Mouse (Mus musculus) CD4-positive, CD25-positive, alpha-beta regulatory T cell, adult 2 months (primary cell): ENCODE data around the gene Prkcz.

Experiments
- DNase-seq: peaks from one replicate; pipeline ENCODE4 v3.0.0-alpha.2; 2012; ENCODE audit warnings: low read depth, low spot score

Prkcz gene

DNA sequence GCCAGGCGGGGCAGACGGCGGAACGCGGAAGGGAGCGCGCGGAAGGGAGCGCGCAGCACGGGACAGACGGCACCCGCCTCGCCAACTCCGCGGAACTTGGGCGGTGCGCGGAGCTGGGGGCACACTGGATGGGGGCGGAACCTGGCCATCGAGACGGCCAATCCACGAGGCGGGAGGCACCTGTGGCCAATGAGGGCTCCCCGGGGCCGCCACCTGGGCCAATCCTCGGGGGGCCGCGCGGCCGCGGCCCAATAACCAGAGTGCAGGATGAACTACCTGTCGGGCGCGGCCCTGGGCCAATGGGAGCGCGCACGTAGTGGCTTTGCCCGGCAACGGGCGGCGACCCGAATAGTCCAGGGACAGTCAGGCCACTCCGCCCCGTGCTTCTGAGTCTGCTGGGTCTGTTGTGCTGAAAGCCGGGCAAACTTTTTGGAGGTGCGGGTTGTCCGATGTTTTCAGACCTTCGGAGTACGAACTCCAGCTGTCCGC lies at the start of gene Prkcz:
Gene Prkcz, minus strand, starts transcription at position 59 of the 489 bp plus-strand sequence.
- DNase-seq = peak; percentile 93

DNA sequence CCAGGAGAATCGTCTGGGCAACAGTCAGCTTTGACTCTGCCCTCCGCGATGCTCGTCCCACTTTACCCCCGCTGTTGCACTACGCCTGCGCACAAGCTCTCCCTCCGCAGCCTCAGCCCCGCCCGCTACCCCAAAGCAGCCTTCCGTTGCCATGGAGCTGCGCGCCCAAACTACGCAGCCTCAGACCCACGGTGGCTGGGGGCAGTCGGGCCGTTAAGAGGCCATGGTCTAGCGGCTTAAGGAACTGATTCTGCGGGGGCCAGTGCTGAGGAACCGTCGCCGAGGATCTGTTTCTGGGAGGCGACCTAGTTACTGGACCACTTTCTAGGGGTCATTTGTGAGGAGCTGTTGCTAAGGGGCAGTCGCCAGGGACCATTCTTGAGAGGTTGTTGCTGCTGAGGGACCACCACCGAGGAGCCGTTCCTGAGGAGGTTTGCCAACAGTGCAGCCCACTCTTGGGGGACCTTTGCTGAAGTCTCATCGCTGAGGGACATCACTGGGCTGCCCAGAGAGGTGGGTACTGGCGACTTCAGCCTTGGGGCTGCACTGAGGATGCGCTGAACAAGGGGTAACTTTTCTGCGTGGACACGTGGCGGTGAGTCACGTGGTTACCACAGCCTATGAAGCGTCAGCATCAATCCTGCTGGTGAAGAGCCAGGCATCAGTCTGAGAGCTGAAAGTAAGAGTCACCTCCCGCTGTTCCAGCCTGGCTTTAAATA lies 48.1 kb upstream of the Prkcz start, which contains the start of gene Cfap74:
Gene Cfap74, plus strand, starts transcription at position 133 of the 719 bp plus-strand sequence.
- DNase-seq = peak; percentile 81

DNA sequence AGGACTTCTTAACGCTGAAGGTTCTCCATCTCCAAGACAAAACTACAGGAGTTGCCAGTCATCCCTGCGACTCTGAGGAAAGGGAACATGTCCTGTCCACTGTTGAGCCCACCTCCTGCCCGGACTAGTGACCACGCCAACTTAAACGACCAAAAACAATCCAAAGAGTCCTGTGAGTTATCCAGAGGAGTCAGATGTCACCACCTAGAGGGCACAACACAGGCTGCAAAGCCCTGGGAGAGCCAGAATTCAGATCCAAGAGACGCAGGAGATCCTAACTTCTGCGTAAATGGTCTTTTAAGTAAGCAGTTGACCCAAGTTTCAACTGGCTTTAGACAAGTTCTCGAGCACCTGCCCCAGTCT lies 47.5 kb upstream of the Prkcz start:
- DNase-seq = no peak

DNA sequence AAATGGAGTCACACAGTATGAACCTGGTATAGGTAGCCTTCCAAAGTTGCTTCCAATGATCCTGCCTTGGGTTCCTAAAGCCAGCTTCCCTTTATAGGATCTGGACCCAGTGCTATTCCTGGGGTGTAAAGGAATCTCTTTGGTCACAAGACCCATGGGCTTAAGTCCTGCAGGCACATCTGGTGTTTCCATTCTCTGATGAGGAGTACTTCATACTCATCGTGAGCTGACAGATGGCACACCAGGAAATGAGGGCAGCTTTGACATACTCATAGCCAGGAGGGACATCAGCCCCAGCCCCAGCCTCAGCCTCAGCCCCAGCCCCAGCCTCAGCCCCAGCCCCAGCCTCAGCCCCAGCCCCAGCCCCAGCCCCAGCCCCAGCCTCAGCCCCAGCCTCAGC lies 41.3 kb upstream of the Prkcz start:
- no peak for DNase-seq

DNA sequence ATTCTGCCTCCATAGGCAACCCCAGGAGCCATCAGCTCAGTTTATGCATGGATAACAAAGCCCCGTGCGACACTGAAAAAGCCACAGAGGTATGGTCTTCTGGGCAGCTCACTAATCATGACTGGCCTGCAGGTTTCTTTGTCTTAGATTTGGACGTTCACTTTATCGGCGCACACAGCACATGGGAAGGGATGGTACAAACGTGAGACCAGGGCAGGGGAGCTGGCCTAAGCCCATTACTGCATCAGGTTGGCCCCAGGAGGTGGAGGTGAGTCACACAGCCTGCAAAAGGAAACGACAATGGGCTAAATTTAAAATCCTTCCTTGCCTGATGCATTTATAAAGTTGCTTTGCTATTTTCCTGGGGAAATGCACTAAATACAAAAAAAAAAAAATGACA lies 40.0 kb upstream of the Prkcz start:
- DNase-seq = no peak

DNA sequence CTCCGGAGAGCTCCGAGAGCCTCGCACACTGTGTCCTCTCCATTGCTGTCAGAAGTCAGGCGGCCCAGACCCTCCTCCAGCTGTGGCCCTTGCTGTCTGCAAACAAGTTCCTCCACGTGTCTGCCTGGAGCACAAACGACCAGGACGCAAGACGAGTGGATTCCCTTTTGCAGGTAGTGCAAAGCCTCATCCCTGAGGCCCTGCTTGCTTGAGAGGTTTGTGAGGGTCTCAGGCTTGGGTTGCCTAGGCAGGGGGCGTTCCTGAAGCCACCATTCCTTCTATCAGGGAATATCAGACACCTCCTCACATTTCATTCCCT lies 37.0 kb upstream of the Prkcz start:
- no peak for DNase-seq

DNA sequence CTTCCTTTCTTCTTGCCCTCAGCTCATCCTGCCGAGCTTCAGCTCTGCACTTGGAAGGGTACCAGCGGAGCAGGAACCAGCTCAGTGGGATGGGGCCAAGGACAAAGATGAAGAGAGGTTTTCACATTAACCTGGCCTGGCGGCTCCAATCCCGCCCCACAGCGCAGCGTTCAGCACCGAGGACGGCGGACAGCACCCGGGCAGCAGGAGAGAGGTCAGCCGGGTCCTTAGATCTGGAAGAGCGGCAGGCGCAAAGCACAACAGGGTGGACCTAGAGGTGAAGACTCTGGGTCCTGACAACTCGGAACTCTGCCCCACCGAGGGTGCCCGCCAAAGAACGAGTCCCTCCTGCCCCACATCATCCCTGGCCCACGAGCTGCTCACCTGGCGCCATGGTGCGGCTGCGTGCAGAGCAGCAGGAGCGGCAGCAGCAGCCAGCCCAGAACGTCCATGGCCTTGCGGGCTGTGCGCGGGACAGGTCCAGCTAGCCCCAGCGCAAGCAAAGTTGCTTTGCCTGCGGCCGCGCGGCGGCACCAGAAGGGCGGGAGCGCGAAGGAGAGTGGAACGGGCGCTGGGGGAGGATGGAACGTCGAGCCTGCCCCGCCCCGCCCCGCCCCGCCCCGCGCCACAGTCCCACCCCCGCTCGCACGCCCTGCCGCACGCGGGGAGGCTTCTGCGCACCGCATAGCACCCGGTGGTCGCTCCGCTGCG lies 36.5 kb upstream of the Prkcz start, which contains the start of gene Gabrd:
Gene Gabrd, minus strand, starts transcription at position 602 of the 711 bp plus-strand sequence.
- peak; percentile 31 for DNase-seq

DNA sequence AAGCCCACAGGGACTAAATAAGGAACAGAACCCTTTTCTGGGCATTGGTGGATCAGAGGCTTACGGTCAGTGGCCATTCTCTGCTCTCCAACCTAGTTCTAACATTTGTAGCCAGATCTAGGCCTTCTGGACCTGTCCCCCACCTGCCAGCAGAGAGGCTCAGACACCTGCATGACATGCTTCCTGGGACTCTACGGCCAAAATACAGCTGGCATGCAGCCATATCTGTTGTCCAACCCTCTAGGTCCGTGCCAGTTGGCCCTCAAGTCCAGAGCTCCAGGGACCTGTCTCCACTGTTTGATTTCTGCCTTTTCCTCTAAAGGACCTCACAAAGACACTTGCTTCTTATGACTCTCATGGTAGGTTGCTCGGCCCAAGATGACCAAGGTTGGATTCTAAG lies 35.6 kb upstream of the Prkcz start:
- DNase-seq = no peak

DNA sequence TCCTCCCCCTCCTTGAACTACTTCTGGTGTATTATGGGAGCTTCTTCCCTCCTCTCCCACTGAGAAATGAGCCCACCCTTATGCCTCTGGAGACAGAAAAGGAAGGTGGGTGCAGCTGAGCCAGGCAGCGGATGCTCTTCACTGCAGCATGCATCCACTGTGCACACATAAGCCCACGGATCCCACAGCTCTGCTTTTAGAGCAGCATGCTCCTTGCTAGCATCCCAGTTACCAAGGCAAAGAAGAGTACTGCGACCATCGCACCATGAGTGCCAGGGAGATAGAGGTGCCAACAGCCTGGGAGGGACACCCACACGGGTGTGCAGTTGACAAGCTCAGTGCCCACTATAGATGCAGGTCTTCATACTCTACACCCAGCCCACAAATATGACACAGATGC lies 34.3 kb upstream of the Prkcz start:
- no peak for DNase-seq

DNA sequence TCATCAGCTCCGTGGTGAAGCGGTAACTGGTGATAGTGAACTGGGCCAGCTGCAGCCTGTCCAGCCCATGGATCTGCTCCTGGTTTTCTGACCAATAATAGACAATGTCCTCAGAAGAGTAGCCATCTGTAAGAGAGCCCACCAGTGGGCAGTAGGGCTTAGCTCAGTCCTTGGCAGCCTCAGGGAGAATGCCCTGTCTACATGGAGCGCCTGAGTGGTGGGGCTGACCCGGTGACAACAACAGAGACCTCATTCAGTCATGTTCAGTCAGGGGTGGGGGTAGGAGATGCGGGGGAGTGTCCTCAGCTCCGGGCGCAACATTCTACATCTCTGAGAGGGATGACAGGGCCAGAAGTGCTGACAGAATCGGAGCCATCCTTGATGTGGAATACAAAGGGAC lies 26.0 kb upstream of the Prkcz start:
- no peak for DNase-seq

DNA sequence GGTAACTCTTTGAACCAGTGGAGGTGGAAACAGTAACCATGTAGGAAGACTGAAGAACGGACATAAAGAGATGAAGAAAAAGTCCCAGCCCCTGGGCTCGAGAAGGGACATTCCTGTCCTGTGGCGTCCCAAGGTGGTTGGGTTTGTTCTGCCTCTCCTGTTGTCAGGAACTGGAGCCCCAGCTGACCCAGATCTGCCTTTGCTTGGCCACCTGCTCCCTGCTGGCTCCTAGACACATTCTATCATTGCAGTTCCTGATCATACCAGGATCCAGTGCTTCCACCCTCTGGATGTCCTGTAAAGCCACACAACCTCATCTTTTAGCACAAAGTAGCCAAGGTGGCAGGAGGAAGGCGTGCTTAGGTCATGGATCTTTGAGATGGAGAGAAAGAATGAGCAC lies 22.2 kb upstream of the Prkcz start:
- no peak for DNase-seq

DNA sequence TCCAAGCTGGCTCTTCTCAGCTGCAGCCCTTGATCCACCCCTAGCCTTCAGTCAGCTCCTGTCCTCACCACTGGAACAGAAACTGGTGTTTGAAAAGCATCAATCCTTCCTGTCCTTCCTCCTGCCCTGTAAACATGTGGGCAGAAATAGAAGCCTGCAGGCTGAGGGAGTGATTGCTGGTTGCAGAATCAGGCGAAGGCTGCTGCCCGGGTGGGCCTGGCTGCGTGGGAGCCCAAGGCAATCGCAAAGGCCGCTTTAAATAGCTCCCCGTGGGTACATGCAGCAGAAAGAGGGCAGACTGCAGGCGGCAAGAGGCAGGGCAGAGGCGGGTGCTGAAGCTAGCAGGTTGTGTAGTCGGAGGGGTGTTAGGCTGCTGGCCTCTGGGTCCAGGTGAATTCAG lies 21.6 kb upstream of the Prkcz start:
- no peak for DNase-seq

DNA sequence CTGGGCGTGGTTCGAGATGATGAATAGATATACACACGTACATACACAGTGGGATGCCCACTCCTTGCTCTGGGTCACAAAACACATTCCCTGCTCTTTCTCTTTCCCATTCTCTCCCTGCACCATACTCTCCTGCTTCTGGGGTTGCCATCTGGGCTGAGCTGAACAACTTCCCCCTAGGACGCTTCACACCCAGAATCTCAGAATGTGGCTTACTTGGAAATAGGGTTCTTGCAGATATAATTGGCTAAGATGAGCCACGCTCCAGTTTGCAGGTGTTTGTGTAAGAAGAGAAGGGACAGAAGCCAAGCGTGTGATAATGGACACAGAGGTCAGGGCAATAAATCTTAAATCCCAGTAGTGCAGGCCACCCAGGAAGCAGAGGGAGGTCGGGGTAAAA lies 20.8 kb upstream of the Prkcz start:
- DNase-seq = no peak

DNA sequence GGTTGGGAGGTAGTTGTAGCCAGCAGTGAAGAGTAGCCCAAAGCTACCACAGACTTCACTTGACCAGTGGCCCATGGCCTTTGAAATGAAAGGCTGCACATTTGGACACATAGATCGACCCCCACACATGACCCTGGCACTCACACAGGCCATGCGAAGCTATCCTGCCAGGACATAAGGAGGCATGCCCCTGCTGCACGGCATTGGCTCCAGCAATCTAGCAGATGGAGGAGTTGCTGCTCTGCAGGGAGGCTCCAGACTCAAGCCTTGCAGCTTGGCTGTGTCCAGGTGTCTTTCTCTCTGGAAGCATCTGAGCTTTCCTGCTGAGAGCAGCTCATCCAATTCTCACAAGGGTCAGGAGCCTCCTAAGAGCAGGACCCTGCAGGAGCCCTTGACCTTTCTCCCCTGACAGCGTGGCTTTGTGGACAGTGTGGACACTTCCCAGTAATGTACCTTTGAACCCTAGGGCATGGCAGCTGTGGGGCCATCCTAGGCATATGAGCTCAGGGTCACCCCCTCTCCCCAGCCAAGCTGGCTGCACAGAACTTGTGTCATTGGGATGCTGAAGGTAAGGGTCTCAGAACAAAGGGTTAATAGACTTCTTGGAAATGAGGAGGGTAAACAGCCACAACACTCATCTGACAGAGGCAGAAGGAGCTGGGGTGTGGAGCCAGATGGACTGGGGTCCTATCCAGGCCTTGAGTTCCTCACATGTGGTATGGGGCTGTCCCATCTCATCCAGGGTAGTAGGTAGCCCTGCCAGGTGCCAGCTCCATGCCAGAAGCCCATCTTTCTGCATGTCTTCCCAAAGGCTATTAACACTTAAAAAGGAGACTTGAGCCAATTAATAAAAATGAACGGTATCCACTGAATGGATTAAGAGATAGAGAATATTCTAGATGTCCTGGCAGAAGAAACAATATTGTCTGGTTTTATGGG lies 10.9 kb upstream of the Prkcz start:
- DNase-seq = no peak

DNA sequence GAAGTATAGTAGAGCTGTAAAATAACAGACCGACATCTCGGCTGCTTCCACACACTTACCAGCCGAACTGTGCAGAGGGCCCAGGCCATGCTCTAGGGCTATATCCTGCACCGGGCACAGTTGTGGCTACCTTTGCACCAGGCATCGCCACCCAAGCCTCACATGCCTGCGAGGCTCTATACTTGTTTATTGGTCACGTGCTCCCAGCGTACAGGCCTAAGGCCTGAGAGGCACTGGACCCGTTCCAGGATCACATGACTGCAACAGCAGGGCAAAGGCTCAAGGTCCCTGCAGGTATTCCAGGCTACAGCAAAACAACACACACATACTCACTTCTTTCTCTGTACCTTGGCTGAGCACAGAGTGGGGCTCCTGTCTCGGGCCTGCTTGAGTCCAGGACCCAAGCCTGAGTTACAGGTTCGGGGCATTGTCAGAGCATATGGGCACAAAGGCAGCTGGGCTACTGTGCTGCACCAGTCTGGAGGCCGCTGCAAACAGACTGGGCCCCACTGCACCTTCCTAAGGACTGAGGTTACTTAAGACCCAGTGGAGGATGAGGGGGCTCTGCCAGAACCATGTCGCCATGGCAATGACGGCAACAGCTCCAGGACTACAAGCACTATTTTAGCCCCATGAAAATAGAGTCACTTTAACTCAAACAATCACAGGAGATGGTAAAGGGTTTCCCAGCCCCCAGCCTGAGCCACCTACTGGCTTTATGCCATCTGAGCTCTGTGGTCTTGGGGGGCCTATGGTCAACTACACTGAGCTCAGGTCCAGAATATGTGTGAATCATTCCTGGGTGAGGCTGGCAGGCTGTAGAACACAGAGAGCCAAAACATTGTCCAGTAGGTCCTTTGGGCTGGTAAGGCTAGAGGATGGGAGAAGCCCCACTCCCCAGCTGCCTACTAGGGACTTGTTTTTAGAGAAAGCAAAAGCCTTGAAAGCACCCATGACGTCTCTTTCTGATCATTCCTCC lies 9.9 kb upstream of the Prkcz start:
- no peak for DNase-seq

DNA sequence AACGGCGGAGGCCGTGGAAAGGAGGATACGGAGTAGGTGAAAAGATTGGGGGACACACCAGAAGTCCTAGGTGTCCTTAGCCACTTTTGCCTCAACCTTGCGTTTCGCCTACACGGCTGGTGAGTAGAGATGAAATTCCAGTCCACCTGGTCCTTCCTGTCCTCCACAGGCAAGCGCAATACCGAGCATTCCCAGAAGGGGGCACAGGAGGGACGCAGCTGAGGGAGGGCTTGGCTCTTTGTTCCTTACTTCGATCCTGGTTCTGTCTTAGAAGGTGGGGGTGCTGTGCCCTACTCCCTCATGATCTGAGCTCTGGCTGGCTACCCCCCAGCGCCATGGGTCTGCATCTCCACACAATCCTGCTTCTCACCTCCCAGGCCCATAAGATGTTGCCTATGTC lies 7.5 kb upstream of the Prkcz start:
- DNase-seq = peak; percentile 69

DNA sequence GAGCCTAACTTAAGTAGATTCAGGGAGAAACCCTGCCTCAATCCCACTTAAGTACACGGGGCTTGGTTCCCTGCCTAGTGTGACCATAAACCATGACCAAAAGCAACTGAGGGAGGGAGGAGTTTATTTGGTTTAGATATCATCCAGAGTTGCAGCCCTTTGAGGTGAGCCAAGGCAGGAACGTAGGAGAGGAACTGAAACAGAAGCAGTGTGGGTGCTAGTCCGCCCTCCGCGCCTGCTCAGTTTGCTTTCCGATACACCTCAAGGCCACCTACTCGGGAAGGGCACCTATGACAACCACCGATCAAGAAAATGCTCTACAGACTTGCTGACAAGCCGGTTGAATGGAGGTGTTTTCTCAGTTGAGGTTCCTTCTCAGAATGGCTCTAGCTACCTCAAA lies 6.6 kb upstream of the Prkcz start:
- DNase-seq = no peak

DNA sequence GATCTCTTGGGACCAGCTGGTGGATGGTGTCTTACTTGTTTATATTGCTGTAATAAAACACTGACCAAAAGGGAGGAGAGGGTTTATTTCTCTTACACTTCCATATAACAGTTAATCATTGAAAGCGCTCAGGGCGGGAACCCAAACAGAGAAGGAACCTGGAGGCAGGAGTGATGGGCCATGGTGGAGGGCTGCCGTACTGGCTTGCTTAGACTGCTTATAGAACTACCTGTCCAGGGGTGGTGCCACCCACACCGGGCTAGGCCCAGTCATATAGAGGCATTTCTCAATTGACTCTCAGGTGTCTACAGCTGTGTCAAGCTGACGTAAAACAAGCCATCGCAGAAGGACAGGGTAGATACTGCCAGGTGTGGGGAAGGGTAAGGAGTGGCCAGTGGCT lies 5.6 kb upstream of the Prkcz start:
- no peak for DNase-seq

DNA sequence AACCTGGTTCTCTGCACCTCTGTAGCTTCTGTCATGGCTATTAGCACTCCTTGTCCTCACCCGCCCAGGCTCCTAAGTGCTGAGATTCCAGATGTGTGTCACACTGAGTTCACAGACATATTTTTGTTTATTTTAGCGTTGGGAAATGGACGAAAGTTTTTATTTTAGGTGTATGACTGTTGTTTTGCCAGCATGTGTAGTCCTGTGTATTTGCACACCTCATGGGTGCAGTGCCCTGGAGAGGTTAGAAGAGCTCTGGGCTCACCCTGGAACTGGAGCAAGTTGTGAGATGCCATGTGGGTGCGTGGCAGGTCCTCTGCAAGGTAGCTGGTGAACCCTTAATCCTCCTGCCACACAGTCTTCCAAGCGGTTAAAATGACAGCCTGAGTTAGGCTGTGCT lies 1.3 kb upstream of the Prkcz start:
- no peak for DNase-seq

DNA sequence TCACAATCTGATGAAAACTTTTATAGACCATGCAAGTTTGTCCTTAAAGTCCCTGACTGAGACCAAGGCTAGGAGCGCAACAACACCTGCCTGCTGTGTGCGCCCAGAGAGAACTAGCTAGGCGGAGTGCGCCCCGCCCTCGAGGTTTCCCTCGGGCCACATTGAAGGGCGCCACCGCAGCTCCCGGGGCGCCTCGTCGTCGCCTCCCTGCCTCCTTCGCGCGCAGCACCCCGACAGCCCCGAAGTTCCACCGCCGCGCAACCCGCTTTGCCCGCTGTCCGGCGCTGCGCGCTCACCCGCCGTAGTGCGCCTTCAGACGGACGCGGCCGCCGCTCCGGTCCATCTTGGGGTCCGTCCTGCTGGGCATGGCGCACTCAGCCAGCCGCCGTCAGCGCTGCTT lies 305 bp downstream of the Prkcz start:
- peak; percentile 65 for DNase-seq
